Mouse (Mus musculus) adipocyte (in vitro differentiated cells): ENCODE results near the gene Higd1a.

Experiments used
- DNase-seq: peaks from one replicate; pipeline ENCODE4 v3.0.0-alpha.2; 2016; ENCODE audit warnings: low spot score

Gene Higd1a

DNA sequence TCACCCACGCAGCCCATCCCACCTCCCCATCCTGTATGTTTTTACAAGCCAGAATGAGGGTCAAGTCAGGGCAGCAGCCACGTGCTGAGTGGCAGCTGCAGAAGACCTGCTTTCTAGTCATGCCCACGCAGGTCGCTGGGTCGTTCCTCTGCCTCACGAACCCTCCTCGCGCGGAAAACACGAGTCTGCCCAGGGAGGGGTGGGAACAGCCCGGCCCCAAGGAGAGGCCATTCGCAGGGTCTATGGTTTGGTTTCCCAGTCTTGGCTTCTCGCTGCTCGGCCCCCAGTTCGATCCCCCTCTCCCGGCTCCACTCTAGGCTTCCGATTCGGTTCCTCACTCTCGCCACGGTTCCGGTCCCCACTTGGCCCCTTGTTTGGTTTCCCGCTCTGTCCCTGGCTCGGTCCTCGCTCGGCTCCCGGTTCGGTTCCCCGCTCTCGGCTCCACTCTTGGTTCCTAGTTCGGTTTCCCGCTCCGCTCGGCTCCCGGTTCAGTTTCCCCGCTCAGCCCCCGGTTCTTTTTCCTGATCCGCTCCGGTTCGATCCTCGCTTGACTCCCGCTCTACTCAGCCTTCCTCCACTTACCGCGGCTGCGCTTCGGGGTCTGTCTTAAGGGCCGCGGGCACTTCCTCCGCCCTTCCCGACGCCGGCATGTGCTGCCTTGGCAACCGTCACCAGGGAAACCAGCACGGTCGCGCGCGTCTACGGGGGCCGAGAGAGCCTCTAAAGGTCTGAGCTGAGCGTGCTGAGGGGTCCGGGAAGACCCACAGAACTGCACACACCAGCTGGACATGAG, 19.1 kb downstream of the Higd1a start, which contains the start of gene Ccdc13:
TSS of gene Ccdc13 (minus strand) at position 633 of the 793 bp plus-strand sequence.
- DNase-seq: no peak

DNA sequence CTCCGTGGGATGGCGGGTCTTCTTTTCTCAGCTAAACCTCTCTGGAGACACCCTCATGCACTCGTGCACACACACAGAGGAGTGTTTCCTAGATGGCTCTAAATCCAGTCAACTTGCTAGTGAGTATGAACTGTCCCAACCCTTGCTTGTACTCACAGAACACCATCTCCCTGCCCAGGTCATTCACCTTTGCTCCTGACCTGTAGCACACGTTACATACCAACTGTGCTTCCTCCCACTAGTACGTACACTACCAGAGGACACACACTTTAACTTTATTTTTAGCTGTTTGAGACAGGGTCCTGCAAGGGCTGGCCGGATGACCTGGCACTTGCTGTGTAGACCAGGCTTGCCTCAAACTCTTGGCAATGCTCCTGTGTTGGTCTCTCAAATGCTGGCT, 20.2 kb downstream of the Higd1a start:
- no peak for DNase-seq

DNA sequence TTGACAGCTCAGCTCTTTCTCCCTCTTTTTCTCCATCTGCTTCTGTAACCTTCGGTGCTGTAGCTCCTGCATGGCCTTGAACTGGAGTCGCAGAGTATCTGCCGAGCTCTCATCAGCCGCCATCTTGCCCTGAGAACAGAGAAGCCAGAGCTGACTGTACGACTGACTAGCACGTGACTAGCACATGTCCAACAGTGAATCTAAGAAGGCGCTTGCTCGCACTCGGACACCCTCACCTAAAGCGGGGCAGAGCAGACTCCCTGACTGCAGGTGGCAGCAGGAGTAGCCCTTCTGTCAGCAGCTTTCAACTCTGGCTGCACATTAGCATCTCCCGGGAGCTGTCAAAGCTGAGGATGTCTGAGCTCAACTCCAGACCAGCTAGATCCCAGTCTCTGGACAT, 24.3 kb downstream of the Higd1a start:
- no peak for DNase-seq

DNA sequence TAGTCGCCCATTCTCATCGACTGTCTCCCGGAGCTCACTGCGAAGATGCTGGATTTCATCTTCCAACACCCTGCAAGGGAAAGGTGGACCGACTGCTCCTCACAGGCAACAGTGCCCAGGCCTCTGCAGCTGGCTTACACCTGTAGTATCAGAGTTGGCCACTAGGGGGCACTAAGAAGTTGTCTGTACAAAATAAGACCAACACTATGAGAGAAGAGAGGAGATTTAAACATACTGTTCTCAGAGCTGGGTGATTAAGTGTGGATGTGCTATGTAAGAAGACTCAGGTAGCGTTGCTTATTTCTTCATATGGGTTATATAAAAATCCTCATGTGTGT, 27.2 kb downstream of the Higd1a start:
- peak; percentile 88 for DNase-seq

DNA sequence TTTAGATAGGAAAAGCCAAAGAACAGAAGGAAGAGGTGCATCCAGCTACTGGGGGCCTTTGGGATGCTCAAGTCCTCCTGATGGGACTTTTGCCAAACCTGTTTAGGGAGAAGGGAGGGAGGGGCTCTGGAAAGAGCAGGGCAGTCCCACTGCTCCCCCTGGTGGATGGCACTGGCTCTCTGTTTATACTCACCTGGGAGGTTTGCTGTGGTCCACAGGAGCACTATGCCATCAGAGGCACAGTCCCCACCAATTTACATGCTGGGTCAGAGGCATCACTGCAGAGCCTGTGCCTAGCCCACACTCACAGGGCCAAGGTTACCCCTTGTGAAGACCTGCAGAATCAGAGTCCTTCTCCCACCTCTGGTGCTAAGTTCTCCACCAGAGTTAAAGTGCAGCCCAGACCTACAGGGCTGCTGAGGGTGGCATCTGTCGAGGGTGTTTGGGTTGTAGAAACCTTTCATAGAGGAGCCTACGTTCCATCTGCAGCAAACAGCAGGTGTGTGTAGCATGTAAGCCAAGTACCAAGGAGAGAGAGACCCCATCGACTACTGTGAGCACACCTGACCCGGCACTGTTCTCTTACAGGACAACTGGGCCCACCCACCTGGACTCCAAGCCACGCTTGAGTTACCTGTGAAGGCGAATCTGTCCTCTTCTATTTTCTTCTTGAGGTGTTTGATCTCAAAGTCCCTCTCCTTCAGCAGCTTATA, 27.8 kb downstream of the Higd1a start:
- DNase-seq: peak; percentile 74

DNA sequence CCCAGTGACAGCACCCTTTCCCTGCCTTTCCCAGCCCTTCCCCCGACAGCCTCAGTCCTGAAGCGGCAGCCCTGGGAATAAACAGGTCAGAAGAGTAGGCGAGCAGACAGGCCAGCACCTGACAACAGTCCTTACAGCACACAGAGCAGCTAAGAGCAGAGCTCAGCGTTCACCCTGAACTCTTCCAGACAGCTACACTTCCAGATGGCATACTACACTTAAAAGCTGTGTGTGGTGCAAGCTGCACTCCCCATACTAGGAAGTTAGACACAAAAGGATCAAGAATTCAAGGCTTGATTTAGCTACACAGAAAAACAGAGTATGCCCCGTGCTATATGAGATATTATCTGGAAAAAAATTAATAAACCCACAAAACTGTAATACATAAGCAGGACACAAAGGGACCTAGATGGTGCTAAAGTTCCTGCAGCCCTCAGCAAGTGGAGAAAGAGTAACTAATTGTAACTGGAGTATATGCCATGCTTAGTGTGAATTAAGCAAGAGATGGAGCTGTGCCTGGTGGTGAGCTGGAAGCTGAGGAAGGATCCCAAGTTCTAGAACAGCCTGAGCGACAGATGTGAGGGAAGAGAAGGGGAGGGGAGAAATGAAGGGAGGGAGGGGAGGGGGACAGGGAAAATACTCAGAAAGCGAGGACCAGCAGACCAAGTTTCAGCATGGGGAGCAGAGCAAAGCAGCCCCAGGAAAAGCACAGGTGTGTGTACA, 28.7 kb downstream of the Higd1a start:
- DNase-seq: peak; percentile 80

DNA sequence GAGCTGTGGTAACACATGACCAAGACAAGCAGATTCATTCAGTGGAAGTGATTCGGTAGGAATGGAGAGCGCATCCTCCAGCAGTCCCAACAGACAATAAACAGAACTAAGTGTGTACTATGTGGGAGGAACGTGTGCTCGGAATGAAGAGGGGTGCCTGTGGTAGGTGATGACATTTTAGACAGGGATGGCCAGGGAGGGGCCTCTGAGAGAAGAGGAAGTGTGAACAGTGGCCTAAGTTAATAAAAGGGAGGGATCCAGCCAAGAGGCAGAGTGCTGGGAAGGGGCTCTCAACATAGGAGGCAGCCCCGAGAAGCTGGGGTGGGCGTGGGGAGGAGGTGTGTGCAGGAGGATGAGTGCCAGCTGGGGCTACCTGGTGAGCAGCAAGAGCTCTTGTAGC, 29.8 kb downstream of the Higd1a start:
- no peak for DNase-seq

DNA sequence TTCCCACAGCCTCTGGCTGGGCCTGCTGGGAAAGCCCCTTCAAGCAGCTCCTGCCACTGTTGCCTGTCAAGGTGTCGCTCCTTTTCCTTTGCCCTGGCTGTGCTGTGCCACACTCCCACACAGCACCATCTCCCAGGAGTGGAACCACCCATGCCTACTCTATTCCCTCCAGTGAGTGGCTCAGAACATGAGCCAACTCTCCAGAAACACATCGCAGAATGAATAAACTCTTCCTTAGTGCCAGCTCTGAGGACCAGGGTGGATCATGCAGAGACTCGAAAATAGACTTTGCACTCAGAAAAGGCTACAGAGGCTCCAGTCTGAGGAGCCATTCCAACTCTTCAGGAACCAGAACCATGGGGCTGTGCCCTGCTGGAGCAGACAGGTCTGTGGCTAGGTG, 31.8 kb downstream of the Higd1a start:
- DNase-seq: no peak

DNA sequence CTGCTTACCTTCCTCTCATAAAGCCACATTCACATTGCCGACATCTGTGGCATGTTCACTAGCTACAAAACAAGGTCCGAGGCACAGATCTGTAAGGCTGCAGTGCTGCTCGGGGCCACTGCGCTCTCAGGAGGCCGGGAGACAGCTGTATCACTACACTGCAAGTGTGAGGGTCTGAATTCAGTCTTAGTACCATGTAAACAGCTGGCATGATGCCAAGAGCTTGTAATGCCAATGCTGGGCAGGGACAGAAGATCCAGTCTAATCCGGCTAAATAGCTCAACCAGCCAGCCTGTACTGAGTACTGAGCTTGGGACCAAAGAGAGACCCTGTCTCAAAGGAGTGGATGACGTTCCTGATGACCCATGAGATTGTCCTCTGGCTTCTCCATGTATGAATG, 34.2 kb downstream of the Higd1a start:
- DNase-seq: no peak

DNA sequence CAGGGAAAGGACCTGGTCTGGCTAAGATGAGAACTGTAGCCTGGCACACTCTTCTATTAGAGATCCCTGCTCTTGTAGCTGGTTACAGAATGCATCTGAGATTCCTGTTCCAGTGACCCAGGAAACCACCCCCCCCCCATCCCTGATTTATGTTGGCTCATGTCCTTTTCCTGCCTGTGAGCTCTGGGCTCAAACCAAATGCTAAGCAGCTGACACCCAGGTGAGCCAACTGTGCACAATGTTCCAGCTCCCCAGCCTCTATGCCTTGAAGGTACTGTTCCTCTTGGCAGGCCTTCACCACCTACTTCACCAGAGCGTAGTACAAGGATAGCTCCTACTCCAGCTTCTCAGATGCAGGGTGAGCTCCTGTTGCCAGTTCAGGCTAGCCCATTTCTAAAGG, 35.1 kb downstream of the Higd1a start:
- DNase-seq: peak; percentile 68

DNA sequence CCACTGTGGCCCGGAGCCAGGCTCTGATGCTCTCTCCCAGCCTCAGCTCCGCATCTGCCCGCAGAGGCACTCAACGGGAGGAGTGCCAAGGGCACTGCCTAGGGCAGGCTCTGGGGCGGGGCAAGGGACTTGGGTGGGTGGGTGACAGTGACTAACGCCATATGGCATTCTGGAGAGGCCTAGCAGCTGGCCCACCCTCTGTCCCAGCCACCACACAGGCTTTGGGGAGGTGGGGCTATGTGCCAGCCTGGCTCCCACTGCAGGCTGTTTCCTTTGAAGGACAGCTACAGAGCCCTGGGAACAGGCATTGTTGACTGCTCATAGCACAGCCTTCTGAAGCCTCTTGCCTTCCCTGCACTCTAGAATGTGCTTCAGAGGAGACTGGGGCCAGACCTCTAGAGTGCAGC, 35.6 kb downstream of the Higd1a start:
- no peak for DNase-seq

DNA sequence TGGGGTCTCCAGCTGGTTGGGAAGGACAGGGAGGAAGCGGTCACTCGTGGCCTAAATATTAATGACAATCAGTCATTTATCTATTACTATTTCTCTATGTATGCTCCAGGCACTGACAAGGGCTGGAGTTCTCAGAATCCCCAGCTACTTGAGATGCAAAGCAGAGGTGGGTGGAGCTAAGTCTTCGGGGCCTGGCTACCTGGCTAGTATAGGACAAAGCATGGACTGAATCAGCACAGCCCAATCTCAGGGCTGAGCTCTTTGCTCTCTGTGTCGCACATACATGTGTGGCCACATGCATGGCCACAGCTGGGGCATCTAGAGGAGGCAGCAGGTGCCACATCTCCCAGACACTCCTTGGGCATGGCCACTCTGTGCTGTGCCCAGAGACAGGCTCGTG, 37.4 kb downstream of the Higd1a start:
- no peak for DNase-seq

DNA sequence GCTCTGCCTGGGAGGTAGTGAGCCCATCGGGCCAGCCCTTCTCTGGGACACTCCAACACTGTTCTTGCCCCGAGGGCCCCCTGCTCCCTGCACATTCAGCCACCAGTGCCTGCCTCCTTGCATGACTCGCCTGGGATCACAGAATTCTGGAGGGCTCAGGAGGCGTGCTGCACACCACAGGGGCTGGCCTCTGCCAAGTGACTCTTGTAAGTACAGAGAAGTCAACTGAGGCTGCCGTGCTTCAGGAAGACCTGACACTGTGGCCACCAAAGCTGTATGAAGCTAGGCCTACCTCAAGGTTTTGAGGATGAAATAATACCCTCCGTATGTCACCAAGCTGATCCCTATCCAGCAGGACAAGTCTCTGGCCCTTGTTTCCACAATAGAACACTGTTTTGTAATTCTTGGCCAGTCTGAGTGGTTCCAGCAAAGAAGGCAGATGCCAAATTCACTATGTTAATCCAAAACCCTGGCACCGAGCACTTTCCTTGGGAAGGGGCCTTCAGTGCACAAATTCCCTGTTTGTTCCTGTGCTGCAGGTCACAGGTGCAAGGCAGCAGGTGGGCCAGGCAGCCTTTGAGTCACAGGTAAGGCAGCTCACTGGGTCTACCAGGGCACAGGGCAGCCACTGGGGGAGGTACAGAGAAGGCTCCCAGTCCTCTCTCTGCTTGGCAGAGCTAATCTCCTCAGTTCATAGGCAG, 38.2 kb downstream of the Higd1a start:
- DNase-seq: peak; percentile 84

DNA sequence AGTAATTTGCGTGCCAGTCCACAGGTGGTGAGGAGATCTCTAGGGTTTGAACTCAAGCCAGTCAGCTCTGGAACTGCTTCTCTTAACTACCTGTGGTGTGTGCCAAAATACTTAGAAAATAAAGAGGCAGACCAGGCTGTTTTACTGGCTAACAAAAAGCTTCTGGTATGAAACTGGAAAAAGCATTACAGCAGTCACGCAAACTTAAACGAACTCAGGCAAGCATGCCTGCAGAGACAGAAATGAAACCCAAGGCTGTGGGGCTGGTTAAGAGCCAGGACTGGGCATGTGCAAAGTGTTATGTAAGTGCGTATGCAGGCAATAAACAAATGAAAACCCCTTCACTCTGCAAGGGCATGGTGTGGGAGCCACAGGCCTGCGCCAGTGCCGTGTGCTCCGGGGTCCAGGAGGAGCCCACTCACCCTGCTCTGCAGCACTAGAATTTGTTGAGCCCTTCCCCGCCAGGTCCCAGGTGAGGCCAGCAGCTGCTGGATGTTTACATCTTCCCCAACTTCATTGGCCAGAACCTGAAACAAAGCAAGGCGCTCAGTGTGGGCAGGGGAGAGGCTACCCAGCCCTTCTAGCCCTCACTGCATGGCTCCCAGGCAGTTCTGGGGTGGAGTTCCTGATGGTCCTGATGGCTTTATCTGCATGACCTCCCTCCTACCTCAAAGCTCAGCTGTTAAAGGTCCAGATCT, 38.9 kb downstream of the Higd1a start:
- peak; percentile 85 for DNase-seq

DNA sequence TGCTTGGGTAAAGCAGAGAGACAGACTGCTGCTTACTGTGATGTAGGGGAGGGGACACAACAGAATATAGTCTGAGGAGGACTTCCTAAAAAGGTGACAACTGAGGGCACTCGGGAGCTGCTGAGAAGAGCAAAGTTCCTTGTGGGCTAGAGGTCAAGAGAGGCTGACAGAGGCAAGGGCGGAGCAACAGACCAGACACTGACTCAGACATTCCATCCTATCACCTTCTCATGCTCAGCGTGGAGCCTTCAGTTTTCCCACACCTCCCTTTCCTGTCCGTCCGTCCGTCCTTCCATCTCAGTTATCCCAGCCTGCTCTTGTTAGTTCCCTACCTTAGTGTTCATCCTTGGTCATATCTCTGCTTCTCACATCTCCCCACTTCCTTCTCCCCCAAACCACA, 43.0 kb downstream of the Higd1a start:
- no peak for DNase-seq

DNA sequence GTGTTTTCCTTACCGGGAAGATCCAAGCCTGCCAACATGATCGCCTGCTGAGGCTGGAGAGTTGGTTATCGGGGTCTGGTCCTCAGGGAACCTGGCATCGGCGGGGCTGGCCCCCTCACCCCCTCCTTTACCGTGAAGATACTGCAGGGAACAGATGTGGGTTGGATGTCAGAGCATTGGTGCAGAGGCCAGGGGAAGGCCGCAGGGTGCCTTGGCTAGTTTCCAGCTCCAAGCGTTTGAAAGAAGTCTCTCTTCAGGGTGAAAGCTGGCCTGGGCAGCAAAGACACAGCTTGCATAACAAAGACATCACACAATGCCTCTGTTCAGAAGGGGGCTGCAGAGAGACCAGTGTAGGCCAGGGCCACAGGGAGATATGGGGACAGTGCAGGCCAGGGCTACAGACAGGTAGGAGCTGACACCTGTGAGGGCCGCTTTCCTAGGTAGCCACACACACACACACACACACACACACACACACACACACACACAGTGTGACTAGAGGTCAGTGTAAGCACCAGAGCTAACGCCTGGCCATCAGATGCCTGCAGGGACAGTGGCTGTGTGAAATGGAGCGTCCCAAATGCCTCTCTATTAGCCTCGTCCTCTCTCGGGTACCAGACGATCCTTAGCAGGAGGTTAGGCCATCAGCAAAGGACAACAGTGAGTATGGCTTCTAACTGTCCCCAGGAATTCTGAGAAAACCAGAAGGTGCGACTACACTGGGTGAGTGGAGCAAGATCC, 47.9 kb downstream of the Higd1a start:
- no peak for DNase-seq

DNA sequence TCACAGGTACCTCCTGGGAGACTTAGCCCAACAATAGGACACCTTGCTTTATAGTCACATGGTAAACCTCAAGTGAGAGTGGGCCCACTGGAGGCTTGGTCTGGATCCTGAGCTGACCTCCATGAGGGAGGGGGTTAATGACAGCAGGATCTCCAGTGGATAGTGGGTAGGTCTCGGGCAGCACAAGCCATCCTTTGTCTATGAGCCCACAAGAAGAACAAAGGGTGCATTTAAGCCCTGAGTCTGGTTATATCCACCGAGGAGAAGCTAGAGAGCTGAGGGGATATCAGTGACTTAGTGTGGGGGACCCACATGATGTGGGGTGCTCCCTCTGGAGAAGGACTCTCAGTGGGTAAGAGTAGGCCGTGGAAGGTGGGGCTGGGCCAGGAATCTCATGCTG, 49.7 kb downstream of the Higd1a start:
- no peak for DNase-seq

DNA sequence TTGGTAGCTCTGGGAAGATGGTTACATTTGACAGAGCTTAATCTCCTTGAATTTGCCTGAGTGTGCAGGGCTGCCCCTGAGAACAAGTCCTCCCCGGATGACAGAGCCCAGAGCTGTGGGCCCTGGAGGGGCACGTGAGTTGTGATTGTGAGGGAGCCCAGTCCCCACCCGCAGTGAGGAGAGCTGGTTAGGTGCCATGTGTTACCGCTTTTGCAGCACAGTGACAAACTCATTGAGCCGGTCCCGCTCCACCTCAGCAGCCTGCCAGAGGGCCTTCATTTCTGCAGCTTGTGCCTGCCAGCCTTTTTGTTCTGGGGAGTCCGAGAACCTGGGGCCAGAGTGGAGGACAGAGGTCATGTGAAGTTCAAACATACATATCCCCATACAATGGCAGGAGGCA, 50.2 kb downstream of the Higd1a start:
- no peak for DNase-seq

DNA sequence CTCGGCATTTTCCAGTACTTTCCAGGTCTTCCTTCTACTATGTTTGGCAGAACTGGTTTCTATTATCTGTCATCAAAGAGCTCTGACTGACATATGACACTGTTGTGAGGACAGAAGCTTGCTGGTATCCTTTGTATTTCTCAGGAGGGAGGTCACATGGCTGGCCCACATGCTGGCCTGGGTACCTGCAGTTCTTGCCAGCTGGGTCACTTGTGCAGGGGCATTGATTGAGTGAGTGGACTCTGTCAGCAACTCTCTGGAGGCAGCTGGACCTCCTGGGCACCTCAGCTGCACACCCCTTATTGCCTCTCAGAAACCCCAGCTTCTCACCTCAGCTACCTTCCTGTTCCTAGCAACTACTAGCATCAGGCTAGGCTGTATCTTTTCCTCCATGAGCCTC, 50.6 kb downstream of the Higd1a start:
- no peak for DNase-seq

DNA sequence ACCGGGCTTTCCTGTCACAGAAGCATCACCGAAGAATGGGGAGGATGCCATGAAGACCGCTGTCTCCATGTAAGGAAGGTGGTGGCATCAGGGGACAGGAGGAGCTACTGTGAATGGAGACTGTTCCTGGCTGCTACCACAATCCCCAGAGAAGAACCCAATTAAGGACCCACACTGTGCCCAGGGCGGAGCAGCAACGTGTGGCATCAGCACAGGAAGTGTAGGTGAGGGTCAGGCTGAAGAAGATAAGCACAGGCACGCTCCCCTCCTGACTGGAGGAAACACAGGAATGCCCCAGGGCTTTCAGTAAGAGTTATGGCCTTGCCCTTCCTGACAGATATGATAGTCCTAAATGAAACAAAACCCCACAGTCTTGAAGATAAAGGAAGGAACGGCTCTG, 55.4 kb downstream of the Higd1a start:
- no peak for DNase-seq

DNA sequence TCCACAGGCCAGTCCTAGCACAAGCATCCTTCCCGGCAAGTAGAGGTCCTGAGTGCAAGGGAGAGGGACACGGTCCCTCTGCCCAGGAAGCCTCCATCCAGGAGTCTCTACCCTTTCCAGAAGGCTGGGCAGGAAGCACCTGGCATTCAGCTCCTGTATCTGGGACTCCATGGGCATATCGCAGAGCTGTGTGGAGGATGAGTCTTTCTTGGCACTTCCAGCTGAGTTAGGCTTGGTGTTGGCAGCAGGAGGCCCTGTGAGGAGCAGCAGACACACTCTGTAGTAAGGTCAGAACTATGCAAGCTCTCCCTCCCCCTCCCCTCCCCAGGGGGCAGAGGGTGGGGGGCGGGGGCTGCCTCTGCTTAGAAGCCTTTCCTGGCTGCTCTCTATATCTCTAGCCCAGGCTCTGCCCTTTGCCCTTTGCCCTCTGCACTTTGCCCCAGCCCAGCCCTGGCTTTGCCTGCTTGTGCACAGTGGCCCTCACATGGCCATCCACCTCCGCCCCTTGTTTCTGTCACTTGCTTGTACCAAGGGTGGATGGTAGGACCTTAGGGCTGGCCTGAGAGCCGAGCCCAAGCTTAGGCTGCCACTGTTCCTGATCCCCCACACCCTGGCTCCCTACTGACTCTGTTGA, 59.2 kb downstream of the Higd1a start:
- peak; percentile 38 for DNase-seq
